Comparison of ENCODE assay signal across 8 mouse cellular contexts in genomic region chr12:54794392-54794791, GRCm38 (mm10). TPM values are rescaled to one million over a fixed set of nuclear protein-coding genes. Genes with fewer than 3 reads are reported as not detected.
DNase-seq lines count a peak whose midpoint lies in the region; ATAC-seq lines count a peak whose summit lies in the region.

No protein-coding gene starts in this region.

- peak overlapping the region; percentile 7; the same call in 1 of the 2 replicates for H3K9ac ChIP-seq in liver, embryonic 12.5 days

- 52% methylated on average over 3 of the region's 3 CpGs for WGBS in liver, embryonic 12.5 days (ENCODE audit: insufficient replicate concordance)

- H3K4me2 ChIP-seq in liver, embryonic 12.5 days: peak overlapping the region; percentile 87

- H3K36me3 ChIP-seq in liver, embryonic 12.5 days: peaks cover 5% of the 10 kb centered on the region; the same call in 1 of the 2 replicates

- no peak for ATAC-seq in CD4-positive, CD25-positive, alpha-beta regulatory T cell, adult 4 months
- no peak for ATAC-seq in liver, embryonic 12.5 days

- intact Hi-C loops in left cerebral cortex, postnatal 25 days (cut with DNase I): loop anchor here (2.0 kb wide), 1 partner anchor 68 kb away; the partner anchor contains the start of gene Cfl2

- H3K4me1 ChIP-seq in liver, embryonic 12.5 days: peaks cover 39% of the 10 kb centered on the region

- H3K27ac ChIP-seq in liver, embryonic 12.5 days: no peak overlapping the region

- H3K9me3 ChIP-seq in liver, embryonic 12.5 days (replicated peaks): no peaks in the 10 kb centered on the region

- peak overlapping the region; percentile 84 for H3K4me3 ChIP-seq in liver, embryonic 12.5 days

- peak; percentile 7 for DNase-seq in CD4-positive, CD25-positive, alpha-beta regulatory T cell, adult 2 months (ENCODE audit: low read depth, low spot score)
- peak; percentile 35 for DNase-seq in testis, postnatal 14 days (ENCODE audit: low spot score)
- DNase-seq in testis, postnatal 10 days (ENCODE audit: low spot score): no peak
- DNase-seq in left cerebral cortex, postnatal 25 days (ENCODE audit: low spot score in 2 of 2): no peak
- DNase-seq in thymus, adult 18-20 months: no peak
- DNase-seq in left cerebral cortex, adult 9 months (ENCODE audit: low spot score in 2 of 2): no peak

- H3K27me3 ChIP-seq in liver, embryonic 12.5 days (replicated peaks): no peaks in the 10 kb centered on the region

RNA-seq across cellular contexts. Expression of gene Snx6, which starts 1.1 kb away (rescaled TPM):
- polyA plus RNA-seq in CD4-positive, CD25-positive, alpha-beta regulatory T cell, adult 4 months (2017; shearing (Covaris generic)): 100 to 1,000 TPM; 133 to 174 TPM
- polyA plus RNA-seq in liver, embryonic 12.5 days (2016; fragmentation: Nextera tagmentation; extraction: Ambion mirVana): 63.6 and 64.8 TPM in 2 replicates
- total RNA-seq in left cerebral cortex, postnatal 25 days (2021): 10 to 100 TPM; 39.7 to 48.2 TPM

Comparison
In these comparisons a context has a peak if more than half of its experiments do, and no peak if none do; other contexts are left out.
1. DNase-seq: peak in CD4-positive, CD25-positive, alpha-beta regulatory T cell, adult 2 months (single experiment) and testis, postnatal 14 days (single experiment); none in testis, postnatal 10 days (single experiment), left cerebral cortex, postnatal 25 days (0 of 2), thymus, adult 18-20 months (0 of 2) and left cerebral cortex, adult 9 months (0 of 2).